Mouse (Mus musculus): ENCODE measurements at regions not wholly inside any gene's neighbourhood (a gene's known extent, or its start where the extent isn't known, plus 50 kb on each side); places are given as distances from the start of the nearest gene placed in this dataset.
"Not testable (repeated sequence)": the region's sequence is repeated elsewhere in the genome, so short reads cannot be mapped to it uniquely, and the experiment has no call there.

- not testable (repeated sequence) for H3K27me3 ChIP-seq (ENCODE audit: control insufficient read depth in 1 of 2, insufficient read depth in 2 of 2, low read length in 2 of 2); H3K9me3 ChIP-seq (replicated peaks; ENCODE audit: insufficient read depth, low read length); H3K27ac ChIP-seq (ENCODE audit: control insufficient read depth, low read depth, low read length); H3K36me3 ChIP-seq (ENCODE audit: control insufficient read depth in 1 of 2, insufficient read depth in 2 of 2, low read length in 2 of 2); H3K9ac ChIP-seq (ENCODE audit: control insufficient read depth, low read depth, low read length, poor library complexity, severe bottlenecking); H3K4me3 ChIP-seq (ENCODE audit: control insufficient read depth in 1 of 2, insufficient read depth in 1 of 2, low read depth in 2 of 2, low read length in 2 of 2); H3K79me2 ChIP-seq (ENCODE audit: control insufficient read depth, insufficient read depth, low read length, poor library complexity); H3K4me1 ChIP-seq (ENCODE audit: control insufficient read depth in 1 of 2, insufficient read depth in 2 of 2, low read length in 2 of 2)
- TF ChIP-seq RAD21 (IDR thresholded peaks at IDR 0.05; ENCODE audit: low read depth, low read length) (peak; percentile 10), CTCF (IDR thresholded peaks at IDR 0.05 in 2 of 3, conservative IDR thresholded peaks at IDR 0.05 in 1 of 3; ENCODE audit: control insufficient read depth in 1 of 3, insufficient read depth in 1 of 3, low read depth in 2 of 3, low read length in 3 of 3, poor library complexity in 1 of 3, severe bottlenecking in 1 of 3) (peak in 1 of 3 experiments; percentile 13; a peak in 1 of 6 replicates), SMC3 (IDR thresholded peaks at IDR 0.05; ENCODE audit: low read depth, low read length) (peak; percentile 32)
- DNase-seq (ENCODE audit: low read depth, low spot score) = peak; percentile 8
Observed at GRCm38 (mm10) chr16:84644446-84644845, 91.1 kb downstream of the Mrpl39 start.

DNA sequence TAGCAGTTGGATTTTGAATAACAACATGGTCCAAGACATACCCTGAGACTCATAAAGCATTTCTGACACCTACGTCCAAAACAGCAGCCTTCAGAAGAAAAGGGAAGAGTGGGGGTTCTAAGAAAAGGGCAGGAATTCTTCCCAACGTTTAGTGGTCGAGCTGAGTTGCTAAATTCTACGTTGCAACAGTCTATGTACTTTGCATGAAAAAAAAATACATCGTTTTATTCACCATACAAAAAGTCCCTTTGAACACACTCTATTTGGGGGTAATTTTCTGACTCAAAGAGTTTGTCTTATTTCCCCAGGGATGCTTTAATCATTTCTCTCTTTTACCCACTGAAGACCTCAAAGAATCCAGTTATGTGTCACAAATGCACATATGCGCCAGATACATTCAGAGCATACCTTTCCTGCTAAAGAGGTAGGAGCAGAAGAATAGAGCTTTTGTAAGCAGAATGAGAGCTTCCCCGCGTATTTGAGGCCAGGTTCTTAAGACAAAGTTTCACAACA is 89.3 kb downstream of the Mrpl39 start:
- no peak for DNase-seq (ENCODE audit: low read depth, low spot score)
- TF ChIP-seq CHD1 (IDR thresholded peaks at IDR 0.05; ENCODE audit: low read depth, low read length) (no peak), E2F4 (IDR thresholded peaks at IDR 0.05; ENCODE audit: borderline replicate concordance, low read depth, low read length) (no peak), CHD2 (IDR thresholded peaks at IDR 0.05; ENCODE audit: low read length) (no peak), ZMIZ1 (IDR thresholded peaks at IDR 0.05; ENCODE audit: low read depth, low read length) (no peak), NRF1 (IDR thresholded peaks at IDR 0.05; ENCODE audit: insufficient read depth, low read depth, low read length, poor library complexity, severe bottlenecking) (no peak), SIN3A (IDR thresholded peaks at IDR 0.05; ENCODE audit: low read length) (no peak), EP300 (IDR thresholded peaks at IDR 0.05; ENCODE audit: low read depth in 1 of 2, low read length in 2 of 2) (no peak), MEF2A (IDR thresholded peaks at IDR 0.05; ENCODE audit: extremely low read depth, insufficient replicate concordance, low read depth, low read length, poor library complexity, severe bottlenecking) (no peak), MXI1 (IDR thresholded peaks at IDR 0.05; ENCODE audit: low read depth, low read length) (no peak)
- Histone ChIP-seq H3K27me3 (ENCODE audit: control insufficient read depth in 1 of 2, insufficient read depth in 2 of 2, low read length in 2 of 2) (no peaks in the 10 kb centered on the region), H3K4me1 (ENCODE audit: control insufficient read depth in 1 of 2, insufficient read depth in 2 of 2, low read length in 2 of 2) (no peaks in the 10 kb centered on the region), H3K36me3 (ENCODE audit: control insufficient read depth in 1 of 2, insufficient read depth in 2 of 2, low read length in 2 of 2) (no peaks in the 10 kb centered on the region), H3K9ac (ENCODE audit: control insufficient read depth, low read depth, low read length, poor library complexity, severe bottlenecking) (no peak overlapping the region), H3K27ac (ENCODE audit: control insufficient read depth, low read depth, low read length) (no peak overlapping the region), H3K79me2 (ENCODE audit: control insufficient read depth, insufficient read depth, low read length, poor library complexity) (no peaks in the 10 kb centered on the region), H3K4me3 (ENCODE audit: control insufficient read depth in 1 of 2, insufficient read depth in 1 of 2, low read depth in 2 of 2, low read length in 2 of 2) (no peak overlapping the region), H3K9me3 (replicated peaks; ENCODE audit: insufficient read depth, low read length) (no peaks in the 10 kb centered on the region)

DNA sequence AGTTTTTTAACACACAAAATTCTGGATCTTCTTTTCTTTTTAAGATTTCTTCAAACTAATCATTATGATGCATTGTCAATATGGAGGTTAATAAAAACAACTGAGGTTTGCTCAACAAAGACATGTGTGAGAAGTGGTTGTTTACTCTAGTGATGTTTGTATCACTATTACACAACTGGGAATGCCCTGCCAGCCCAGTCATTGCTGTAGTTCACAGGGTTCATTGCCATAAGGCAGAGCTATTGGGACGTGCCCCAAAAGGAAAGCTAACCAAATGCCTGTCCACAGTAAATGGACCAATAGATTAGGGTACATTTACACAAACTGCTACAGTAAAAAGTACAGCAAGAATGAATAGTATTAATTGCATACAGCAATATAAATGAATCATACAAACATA is 84.9 kb downstream of the Mrpl39 start:
- Histone ChIP-seq H3K4me3 (ENCODE audit: control insufficient read depth in 1 of 2, insufficient read depth in 1 of 2, low read depth in 2 of 2, low read length in 2 of 2) (no peak overlapping the region), H3K27me3 (ENCODE audit: control insufficient read depth in 1 of 2, insufficient read depth in 2 of 2, low read length in 2 of 2) (no peaks in the 10 kb centered on the region), H3K4me1 (ENCODE audit: control insufficient read depth in 1 of 2, insufficient read depth in 2 of 2, low read length in 2 of 2) (no peaks in the 10 kb centered on the region), H3K36me3 (ENCODE audit: control insufficient read depth in 1 of 2, insufficient read depth in 2 of 2, low read length in 2 of 2) (no peaks in the 10 kb centered on the region), H3K27ac (ENCODE audit: control insufficient read depth, low read depth, low read length) (no peak overlapping the region), H3K9me3 (replicated peaks; ENCODE audit: insufficient read depth, low read length) (no peaks in the 10 kb centered on the region), H3K9ac (ENCODE audit: control insufficient read depth, low read depth, low read length, poor library complexity, severe bottlenecking) (no peak overlapping the region), H3K79me2 (ENCODE audit: control insufficient read depth, insufficient read depth, low read length, poor library complexity) (no peaks in the 10 kb centered on the region)
- TF ChIP-seq TCF12 (IDR thresholded peaks at IDR 0.05; ENCODE audit: low read depth, low read length) (no peak), USF1 (IDR thresholded peaks at IDR 0.05; ENCODE audit: low read depth, low read length) (no peak), KAT2A (conservative IDR thresholded peaks at IDR 0.05; ENCODE audit: low read depth, low read length) (no peak)
- no peak for DNase-seq (ENCODE audit: low read depth, low spot score)
